Mouse (Mus musculus): Measurements from ENCODE around the gene H2-DMb2. TPM values are rescaled to one million over a fixed set of nuclear protein-coding genes. Genes with fewer than 3 reads are reported as not detected.
A peak's percentile ranks its signal among the peaks of the same experiment; 100 is the strongest.

The H2-DMb2 gene
- polyA plus RNA-seq, 1 experiment = 4.1 TPM

GRCm38 (mm10) chr17:34179913-34180859, 37.1 kb downstream of the H2-DMb2 start:
- DNase-seq (ENCODE audit: low spot score) = no peak

- DNase-seq (ENCODE audit: low spot score) = no peak
Measured at GRCm38 (mm10) chr17:34183564-34184219, 40.6 kb downstream of the H2-DMb2 start.

GRCm38 (mm10) chr17:34185526-34185925, 42.4 kb downstream of the H2-DMb2 start:
- no peak for DNase-seq (ENCODE audit: low spot score)

- no peak for DNase-seq (ENCODE audit: low spot score)
Measured at GRCm38 (mm10) chr17:34186885-34187260, 43.8 kb downstream of the H2-DMb2 start.

- peak; percentile 95 for DNase-seq (ENCODE audit: low spot score)
Measured at GRCm38 (mm10) chr17:34187261-34187916, 44.3 kb downstream of the H2-DMb2 start, which contains the start of the genes Tap1 and Psmb9. Tap1 (plus strand) TSS chr17:34187553. Psmb9 (minus strand) TSS chr17:34187764.

GRCm38 (mm10) chr17:34188010-34188409, 44.9 kb downstream of the H2-DMb2 start:
- DNase-seq (ENCODE audit: low spot score) = peak; percentile 56

GRCm38 (mm10) chr17:34188986-34189385, 45.9 kb downstream of the H2-DMb2 start:
- DNase-seq (ENCODE audit: low spot score) = no peak

GRCm38 (mm10) chr17:34192852-34193251, 49.7 kb downstream of the H2-DMb2 start:
- no peak for DNase-seq (ENCODE audit: low spot score)

GRCm38 (mm10) chr17:34193468-34193867, 50.4 kb downstream of the H2-DMb2 start:
- DNase-seq (ENCODE audit: low spot score) = no peak

GRCm38 (mm10) chr17:34194723-34195122, 51.6 kb downstream of the H2-DMb2 start:
- DNase-seq (ENCODE audit: low spot score) = no peak

GRCm38 (mm10) chr17:34196491-34196890, 53.4 kb downstream of the H2-DMb2 start:
- no peak for DNase-seq (ENCODE audit: low spot score)

- peak; percentile 59 for DNase-seq (ENCODE audit: low spot score)
Measured at GRCm38 (mm10) chr17:34196941-34197894, 54.1 kb downstream of the H2-DMb2 start, which contains the start of gene Psmb8. Psmb8 (plus strand) TSS chr17:34197721.

GRCm38 (mm10) chr17:34197904-34198520, 54.9 kb downstream of the H2-DMb2 start:
- DNase-seq (ENCODE audit: low spot score) = no peak

- no peak for DNase-seq (ENCODE audit: low spot score)
Measured at GRCm38 (mm10) chr17:34198521-34198912, 55.4 kb downstream of the H2-DMb2 start.

- DNase-seq (ENCODE audit: low spot score) = no peak
Measured at GRCm38 (mm10) chr17:34199050-34199619, 56.0 kb downstream of the H2-DMb2 start.

GRCm38 (mm10) chr17:34200047-34200446, 56.9 kb downstream of the H2-DMb2 start:
- DNase-seq (ENCODE audit: low spot score) = no peak

GRCm38 (mm10) chr17:34200772-34201505, 57.8 kb downstream of the H2-DMb2 start:
- DNase-seq (ENCODE audit: low spot score) = no peak

Data from urinary bladder, adult 2 months (tissue).